Mouse (Mus musculus): ENCODE measurements around the gene Pacs1.

DNA sequence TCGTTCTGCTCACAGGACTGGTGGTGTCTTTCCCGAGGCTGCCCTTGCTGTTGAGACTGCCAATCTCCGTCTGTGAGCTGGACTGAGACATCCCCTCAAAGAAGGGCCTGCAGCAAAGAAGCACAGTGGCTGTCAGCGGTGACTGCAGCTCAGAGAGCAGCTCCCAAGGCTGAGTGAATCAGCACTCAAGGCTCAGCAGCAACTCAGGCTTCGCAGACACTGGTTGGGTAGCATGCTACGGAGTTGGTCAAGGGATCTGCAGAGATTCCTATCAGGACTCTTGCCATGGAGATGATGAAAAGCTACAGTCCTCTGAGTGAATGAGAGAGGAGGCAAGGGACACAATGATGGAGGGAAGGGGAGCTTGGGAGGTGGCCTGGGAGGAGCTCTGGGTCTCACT is 120.7 kb downstream of the Pacs1 start:
- TF ChIP-seq CTCF (IDR thresholded peaks at IDR 0.05; ENCODE audit: insufficient read depth, low read length) (no peak), POLR2A (IDR thresholded peaks at IDR 0.05; ENCODE audit: borderline replicate concordance, extremely low read depth, low read depth, low read length) (no peak)
